Mouse (Mus musculus) MEL (cell line): ENCODE results near the gene Tmem108. TPM values are rescaled to one million over a fixed set of nuclear protein-coding genes. Genes with fewer than 3 reads are reported as not detected.
A peak's percentile ranks its signal among the peaks of the same experiment; 100 is the strongest.

Experiments
- DNase-seq: peaks from one replicate; pipeline ENCODE4 v3.0.0; 2011; ENCODE audit warnings: low read depth, low spot score
- H3K27ac ChIP-seq: 2 replicates; pipeline ENCODE4 v1.5.1; 2012; ENCODE audit warnings: low read depth, mild to moderate bottlenecking, control low read depth, low read length, moderate library complexity; ENCODE audit not compliant: control insufficient read depth
- H3K27me3 ChIP-seq, 2 experiments: fragments of 150-350 bp in 1 of 2; sonication (generic) in 1 of 2; 2 replicates each; pipeline ENCODE4 v1.6.1; 2012; ENCODE audit warnings: low read length in 2 of 2, mild to moderate bottlenecking in 2 of 2, improper control_type of control experiment in 1 of 2, moderate library complexity in 1 of 2; ENCODE audit not compliant: insufficient read depth in 2 of 2, control insufficient read depth in 1 of 2
- H3K36me3 ChIP-seq, 2 experiments: 2 replicates each; pipeline ENCODE4 v1.6.1; 2012 to 2014; ENCODE audit warnings: low read length in 2 of 2, improper control_type of control experiment in 1 of 2, inconsistent platforms in 1 of 2, mild to moderate bottlenecking in 1 of 2; ENCODE audit not compliant: insufficient read depth in 2 of 2, control insufficient read depth in 1 of 2
- H3K4me1 ChIP-seq, 2 experiments: fragments of 150-350 bp in 1 of 2; sonication (generic) in 1 of 2; 2 replicates each; pipeline ENCODE4 v1.6.1; 2012; ENCODE audit warnings: low read length in 2 of 2, improper control_type of control experiment in 1 of 2, mild to moderate bottlenecking in 1 of 2; ENCODE audit not compliant: insufficient read depth in 2 of 2, control insufficient read depth in 1 of 2
- H3K4me3 ChIP-seq, 2 experiments: fragments of 150-350 bp in 1 of 2; sonication (generic) in 1 of 2; 2 replicates each; pipeline ENCODE4 v1.5.1; 2012; ENCODE audit warnings: low read depth in 2 of 2, low read length in 2 of 2, mild to moderate bottlenecking in 2 of 2, moderate library complexity in 2 of 2, control low read depth in 1 of 2, improper control_type of control experiment in 1 of 2; ENCODE audit not compliant: control insufficient read depth in 1 of 2, insufficient read depth in 1 of 2
- H3K79me2 ChIP-seq: 2 replicates; pipeline ENCODE4 v1.6.1; 2012; ENCODE audit warnings: mild to moderate bottlenecking, low read length, moderate library complexity; ENCODE audit not compliant: control insufficient read depth, poor library complexity, insufficient read depth
- H3K9ac ChIP-seq: 2 replicates; pipeline ENCODE4 v1.6.1; 2012; ENCODE audit warnings: low read depth, mild to moderate bottlenecking, control low read depth, low read length, moderate library complexity; ENCODE audit not compliant: control insufficient read depth, poor library complexity, severe bottlenecking
- H3K9me3 ChIP-seq: fragments of 150-350 bp; sonication (generic); replicated peaks from 2 replicates; pipeline ENCODE4 v1.6.1; 2012; ENCODE audit warnings: mild to moderate bottlenecking, low read length, improper control_type of control experiment, moderate library complexity; ENCODE audit not compliant: insufficient read depth
- BHLHE40 ChIP-seq: IDR thresholded peaks from 2 replicates; pipeline ENCODE4 v1.6.1; 2012; ENCODE audit warnings: low read depth, mild to moderate bottlenecking, inconsistent platforms, low read length, improper control_type of control experiment, borderline replicate concordance
- CHD1 ChIP-seq: IDR thresholded peaks from 2 replicates; pipeline ENCODE4 v1.6.1; 2012; ENCODE audit warnings: low read depth, mild to moderate bottlenecking, inconsistent platforms, low read length, improper control_type of control experiment
- CHD2 ChIP-seq: IDR thresholded peaks from 2 replicates; pipeline ENCODE4 v1.6.1; 2011; ENCODE audit warnings: low read length, improper control_type of control experiment
- CTCF ChIP-seq, 3 experiments: IDR thresholded peaks in 2 of 3; conservative IDR thresholded peaks in 1 of 3; 2 replicates each; pipeline ENCODE4 v1.5.1; 2011 to 2012; ENCODE audit warnings: low read length in 3 of 3, low read depth in 2 of 3, mild to moderate bottlenecking in 2 of 3, improper control_type of control experiment in 1 of 3, inconsistent platforms in 1 of 3, mixed read lengths in 1 of 3, moderate library complexity in 1 of 3; ENCODE audit not compliant: control insufficient read depth in 1 of 3, insufficient read depth in 1 of 3, poor library complexity in 1 of 3, severe bottlenecking in 1 of 3
- E2F4 ChIP-seq: IDR thresholded peaks from 2 replicates; pipeline ENCODE4 v1.6.1; 2011; ENCODE audit warnings: low read depth, low read length, improper control_type of control experiment, borderline replicate concordance
- EP300 ChIP-seq, 2 experiments: IDR thresholded peaks; 2 replicates each; pipeline ENCODE4 v1.6.1; 2011; ENCODE audit warnings: improper control_type of control experiment in 2 of 2, low read length in 2 of 2, low read depth in 1 of 2, mild to moderate bottlenecking in 1 of 2
- GABPA ChIP-seq: IDR thresholded peaks from 2 replicates; pipeline ENCODE4 v1.6.1; 2012; ENCODE audit warnings: low read depth, mild to moderate bottlenecking, inconsistent platforms, low read length, improper control_type of control experiment, moderate library complexity
- GATA1 ChIP-seq: IDR thresholded peaks from 2 replicates; pipeline ENCODE4 v1.6.1; 2011; ENCODE audit warnings: low read depth, low read length, improper control_type of control experiment
- HCFC1 ChIP-seq: IDR thresholded peaks from 2 replicates; pipeline ENCODE4 v1.6.1; 2012; ENCODE audit warnings: low read depth, mild to moderate bottlenecking, inconsistent platforms, low read length, improper control_type of control experiment, moderate library complexity
- JUND ChIP-seq: IDR thresholded peaks from 2 replicates; pipeline ENCODE4 v1.6.1; 2011; ENCODE audit warnings: low read depth, mild to moderate bottlenecking, improper control_type of control experiment, low read length
- KAT2A ChIP-seq: conservative IDR thresholded peaks from 2 replicates; pipeline ENCODE4 v1.6.1; 2012; ENCODE audit warnings: low read depth, low read length, improper control_type of control experiment, inconsistent platforms
- MEF2A ChIP-seq: IDR thresholded peaks from 2 replicates; pipeline ENCODE4 v1.6.1; 2014; ENCODE audit warnings: low read depth, mild to moderate bottlenecking, inconsistent platforms, low read length, improper control_type of control experiment; ENCODE audit not compliant: poor library complexity, insufficient replicate concordance, severe bottlenecking; ENCODE audit errors: extremely low read depth
- MYB ChIP-seq: IDR thresholded peaks from 2 replicates; pipeline ENCODE4 v1.6.1; 2011; ENCODE audit warnings: mild to moderate bottlenecking, low read depth, low read length, improper control_type of control experiment
- MYC ChIP-seq: IDR thresholded peaks from 2 replicates; pipeline ENCODE4 v1.6.1; 2011; ENCODE audit warnings: low read depth, mild to moderate bottlenecking, low read length, improper control_type of control experiment, moderate library complexity
- NELFE ChIP-seq: IDR thresholded peaks from 2 replicates; pipeline ENCODE4 v1.6.1; 2011; ENCODE audit warnings: low read depth, low read length, improper control_type of control experiment
- POLR2A ChIP-seq, 2 experiments: IDR thresholded peaks; 2 replicates each; pipeline ENCODE4 v1.6.1; 2011 to 2012; ENCODE audit warnings: low read length in 2 of 2, mild to moderate bottlenecking in 2 of 2, control low read depth in 1 of 2, improper control_type of control experiment in 1 of 2, low read depth in 1 of 2, moderate library complexity in 1 of 2; ENCODE audit not compliant: control insufficient read depth in 1 of 2, insufficient read depth in 1 of 2, poor library complexity in 1 of 2
- POLR2AphosphoS2 ChIP-seq: IDR thresholded peaks from 2 replicates; pipeline ENCODE4 v1.6.1; 2011; ENCODE audit warnings: low read length, improper control_type of control experiment
- POLR2AphosphoS5 ChIP-seq: IDR thresholded peaks from 2 replicates; pipeline ENCODE4 v1.6.1; 2012; ENCODE audit warnings: low read depth, borderline replicate concordance, mild to moderate bottlenecking, inconsistent platforms, low read length, moderate library complexity, mixed read lengths
- SIN3A ChIP-seq: IDR thresholded peaks from 2 replicates; pipeline ENCODE4 v1.6.1; 2012; ENCODE audit warnings: low read length, improper control_type of control experiment, inconsistent platforms
- TAL1 ChIP-seq: IDR thresholded peaks from 2 replicates; pipeline ENCODE4 v1.6.1; 2012; ENCODE audit warnings: mild to moderate bottlenecking, inconsistent platforms, low read length, moderate library complexity, mixed read lengths
- TBP ChIP-seq: IDR thresholded peaks from 2 replicates; pipeline ENCODE4 v1.8.0; 2011; ENCODE audit warnings: low read depth, low read length, improper control_type of control experiment
- USF1 ChIP-seq: IDR thresholded peaks from 2 replicates; pipeline ENCODE4 v1.6.1; 2014; ENCODE audit warnings: low read depth, mild to moderate bottlenecking, inconsistent platforms, low read length, improper control_type of control experiment, moderate library complexity
- USF2 ChIP-seq, 2 experiments: IDR thresholded peaks; 2 replicates each; pipeline ENCODE4 v1.6.1; 2011 to 2012; ENCODE audit warnings: improper control_type of control experiment in 2 of 2, low read length in 2 of 2, borderline replicate concordance in 1 of 2, inconsistent platforms in 1 of 2, low read depth in 1 of 2, mild to moderate bottlenecking in 1 of 2; ENCODE audit not compliant: insufficient read depth in 1 of 2
- ZC3H11A ChIP-seq: IDR thresholded peaks from 2 replicates; pipeline ENCODE4 v1.6.1; 2012; ENCODE audit warnings: low read depth, mild to moderate bottlenecking, inconsistent platforms, low read length, improper control_type of control experiment
- ZKSCAN1 ChIP-seq: IDR thresholded peaks from 2 replicates; pipeline ENCODE4 v1.6.1; 2012; ENCODE audit warnings: low read depth, mild to moderate bottlenecking, inconsistent platforms, low read length, improper control_type of control experiment, moderate library complexity
- ZMIZ1 ChIP-seq: IDR thresholded peaks from 2 replicates; pipeline ENCODE4 v1.6.1; 2012; ENCODE audit warnings: low read depth, mild to moderate bottlenecking, inconsistent platforms, low read length, improper control_type of control experiment, moderate library complexity
- ZNF384 ChIP-seq: IDR thresholded peaks from 2 replicates; pipeline ENCODE4 v1.6.1; 2012; ENCODE audit warnings: low read depth, mild to moderate bottlenecking, inconsistent platforms, low read length, improper control_type of control experiment
- polyA plus RNA-seq, 2 experiments: library from polyadenylated mRNA; stranded (reverse) in 1 of 2; unstranded in 1 of 2; fragments of >175 nt in 1 of 2; fragments of >200 nt in 1 of 2; gene quantifications; 2 replicates each; pipeline versions ENCODE4 v1.2.1 to v1.2.4; 2012; ENCODE audit warnings: low replicate concordance in 2 of 2, low read depth in 1 of 2; ENCODE audit not compliant: insufficient read length in 2 of 2, insufficient read depth in 1 of 2, missing spikeins in 1 of 2
- total RNA-seq: library from RNA; depleted of rRNA; stranded (reverse); fragments of 300-350 nt; gene quantifications from 2 replicates; pipeline ENCODE4 v1.2.3, GENCODE M21; 2012

Tmem108 gene
- total and polyA plus RNA-seq, 3 experiments: not detected

DNA sequence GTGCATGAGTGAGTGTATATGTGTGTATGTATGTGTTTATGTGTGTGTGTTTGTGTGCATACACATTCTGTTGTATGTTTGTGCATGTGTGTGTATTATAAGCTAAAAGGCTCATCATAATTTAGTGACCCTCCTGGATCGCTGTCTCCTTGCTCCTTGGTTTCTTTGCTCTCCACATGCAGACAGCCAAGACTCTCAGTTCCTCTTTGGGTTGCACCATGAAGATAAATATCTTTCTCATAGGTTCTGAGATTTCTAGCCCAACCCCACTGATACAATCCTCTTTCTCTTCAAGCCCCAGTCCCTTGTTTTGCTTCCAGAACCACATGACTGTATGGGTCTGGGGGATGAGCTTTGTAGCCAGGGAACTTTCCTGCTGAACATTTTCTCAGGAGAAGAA lies 302.3 kb downstream of the Tmem108 start:
- TF ChIP-seq HCFC1: no peak
- TF ChIP-seq POLR2A (IDR thresholded peaks at IDR 0.05; ENCODE audit: control insufficient read depth in 1 of 2, insufficient read depth in 1 of 2, low read depth in 1 of 2, low read length in 2 of 2, poor library complexity in 1 of 2): no peak
- TF ChIP-seq CHD1: no peak
- TF ChIP-seq ZMIZ1: no peak
- TF ChIP-seq BHLHE40: no peak
- no peak for TF ChIP-seq NELFE
- no peak for TF ChIP-seq ZC3H11A
- TF ChIP-seq MYB: no peak
- TF ChIP-seq JUND: no peak
- TF ChIP-seq ZKSCAN1: no peak
- TF ChIP-seq GATA1: no peak
- TF ChIP-seq EP300 (IDR thresholded peaks at IDR 0.05; ENCODE audit: low read depth in 1 of 2, low read length in 2 of 2): no peak
- TF ChIP-seq KAT2A: no peak
- no peak for TF ChIP-seq E2F4
- no peak for TF ChIP-seq USF2 (IDR thresholded peaks at IDR 0.05; ENCODE audit: borderline replicate concordance in 1 of 2, insufficient read depth in 1 of 2, low read depth in 1 of 2, low read length in 2 of 2)
- TF ChIP-seq TBP: no peak
- no peak for DNase-seq
- Histone ChIP-seq H3K9me3 (no peaks in the 10 kb centered on the region), H3K4me1 (no peaks in the 10 kb centered on the region), H3K79me2 (no peaks in the 10 kb centered on the region), H3K36me3 (no peaks in the 10 kb centered on the region), H3K4me3 (no peak overlapping the region), H3K27me3 (no peaks in the 10 kb centered on the region), H3K27ac (no peak overlapping the region), H3K9ac (no peak overlapping the region)

DNA sequence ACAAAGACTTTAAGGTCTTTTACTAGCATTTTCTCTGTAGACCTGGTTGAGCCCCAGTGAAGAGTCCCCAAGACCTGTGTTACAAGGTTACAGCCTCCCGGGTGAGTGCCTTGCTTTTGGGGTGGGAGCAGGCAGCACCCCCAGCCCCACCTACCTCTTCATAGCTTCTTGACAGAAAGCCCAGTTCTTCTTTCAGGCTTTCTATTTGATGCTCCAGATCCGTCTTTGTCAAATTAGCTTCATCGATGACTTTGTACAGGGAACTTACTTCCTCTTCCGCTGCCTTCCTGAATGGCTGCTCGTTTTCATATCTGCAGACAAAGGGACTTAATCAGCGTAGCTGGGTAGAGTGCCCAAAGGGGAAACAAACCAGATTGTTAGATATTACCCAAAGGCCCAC lies 312.0 kb downstream of the Tmem108 start:
- Histone ChIP-seq H3K9ac (no peak overlapping the region), H3K27me3 (no peaks in the 10 kb centered on the region), H3K79me2 (no peaks in the 10 kb centered on the region), H3K4me1 (no peaks in the 10 kb centered on the region), H3K4me3 (0 out of 4 replicates have a peak overlapping the region, but pooled peaks of 1 of the 2 experiments have one; percentile 4), H3K27ac (no peak overlapping the region)
- TF ChIP-seq ZMIZ1: no peak
- TF ChIP-seq USF2 (IDR thresholded peaks at IDR 0.05; ENCODE audit: borderline replicate concordance in 1 of 2, insufficient read depth in 1 of 2, low read depth in 1 of 2, low read length in 2 of 2): no peak
- no peak for TF ChIP-seq JUND
- TF ChIP-seq POLR2AphosphoS5: no peak
- no peak for TF ChIP-seq POLR2A (IDR thresholded peaks at IDR 0.05; ENCODE audit: control insufficient read depth in 1 of 2, insufficient read depth in 1 of 2, low read depth in 1 of 2, low read length in 2 of 2, poor library complexity in 1 of 2)
- no peak for TF ChIP-seq CHD2
- no peak for TF ChIP-seq ZNF384
- TF ChIP-seq EP300 (IDR thresholded peaks at IDR 0.05; ENCODE audit: low read depth in 1 of 2, low read length in 2 of 2): no peak
- no peak for TF ChIP-seq KAT2A
- no peak for TF ChIP-seq GABPA
- no peak for TF ChIP-seq CTCF (IDR thresholded peaks at IDR 0.05 in 2 of 3, conservative IDR thresholded peaks at IDR 0.05 in 1 of 3; ENCODE audit: control insufficient read depth in 1 of 3, insufficient read depth in 1 of 3, low read depth in 2 of 3, low read length in 3 of 3, poor library complexity in 1 of 3, severe bottlenecking in 1 of 3)
- no peak for TF ChIP-seq MYC
- no peak for TF ChIP-seq SIN3A
- no peak for TF ChIP-seq MEF2A
- no peak for TF ChIP-seq CHD1
- TF ChIP-seq TAL1: no peak
- no peak for TF ChIP-seq POLR2AphosphoS2
- TF ChIP-seq E2F4: no peak
- no peak for TF ChIP-seq USF1
- TF ChIP-seq, all 39 proteins: peak for 0
- Histone ChIP-seq H3K9me3 (no peaks in the 10 kb centered on the region), H3K36me3 (no peaks in the 10 kb centered on the region)
- DNase-seq: peak; percentile 6
